Mouse (Mus musculus) liver, embryonic 16.5 days (tissue): ENCODE measurements around the gene Mcrip2. TPM values are rescaled to one million over a fixed set of nuclear protein-coding genes. Genes with fewer than 3 reads are reported as not detected.

Experiments
- ATAC-seq: fragments of 200-750 bp; cut with Nextera tagmentation; 2 replicates; pipeline ENCODE4 v1.8.0; 2017; ENCODE audit warnings: low read depth, mild to moderate bottlenecking, moderate number of reproducible peaks, moderate library complexity
- H3K27ac ChIP-seq: fragments of 300-500 bp; sonication (generic); 2 replicates; pipeline ENCODE4 v1.5.1; 2014; ENCODE audit warnings: mild to moderate bottlenecking, low read length
- H3K27me3 ChIP-seq: fragments of 300-500 bp; sonication (generic); 2 replicates; pipeline ENCODE4 v1.6.1; 2014; ENCODE audit warnings: low read depth, low read length, mixed read lengths; ENCODE audit not compliant: control insufficient read depth, insufficient read depth
- H3K36me3 ChIP-seq: fragments of 300-500 bp; sonication (generic); 2 replicates; pipeline ENCODE4 v1.6.1; 2014; ENCODE audit warnings: mild to moderate bottlenecking; ENCODE audit not compliant: control insufficient read depth, insufficient read depth
- H3K4me1 ChIP-seq: fragments of 300-500 bp; sonication (generic); 2 replicates; pipeline ENCODE4 v1.6.1; 2014; ENCODE audit warnings: low read depth, low read length, mixed read lengths; ENCODE audit not compliant: control insufficient read depth
- H3K4me2 ChIP-seq: fragments of 300-500 bp; sonication (generic); 2 replicates; pipeline ENCODE4 v1.6.1; 2014; ENCODE audit warnings: low read depth, low read length, mixed read lengths
- H3K4me3 ChIP-seq: fragments of 300-500 bp; sonication (generic); 2 replicates; pipeline ENCODE4 v1.5.1; 2014; ENCODE audit warnings: low read depth, mild to moderate bottlenecking, low read length
- H3K9ac ChIP-seq: fragments of 300-500 bp; sonication (generic); 2 replicates; pipeline ENCODE4 v1.6.1; 2014; ENCODE audit warnings: low read depth, low read length
- H3K9me3 ChIP-seq: fragments of 300-500 bp; sonication (generic); replicated peaks from 2 replicates; pipeline ENCODE4 v1.6.1; 2016; ENCODE audit warnings: low read length; ENCODE audit not compliant: control insufficient read depth
- WGBS: fragments of 180-500 bp; shearing (Covaris S2); extraction: QIAGEN DNeasy Blood & Tissue Kit; methylation state at CpG from one replicate; pipeline ENCODE4 v1.1.7; 2014; ENCODE audit not compliant: insufficient replicate concordance; 5-methylcytosine and 5-hydroxymethylcytosine counted together
- polyA plus RNA-seq: library from polyadenylated mRNA; unstranded; fragments of >200 nt; fragmentation: Nextera tagmentation; extraction: Ambion mirVana; gene quantifications from 2 replicates; pipeline ENCODE4 v1.2.1, GENCODE M21; 2015

Mcrip2 gene
- polyA plus RNA-seq, 1 experiment from 2014 or later, result 37.0 TPM

- WGBS, result 86% methylated on average over 3 of the region's 3 CpGs
- no peak for ATAC-seq
- peaks cover 26% of the 10 kb centered on the region for H3K4me1 ChIP-seq
- H3K9ac ChIP-seq, result no peak overlapping the region
- H3K4me3 ChIP-seq, result no peak overlapping the region
- peaks cover 5% of the 10 kb centered on the region for H3K36me3 ChIP-seq
- H3K27ac ChIP-seq, result no peak overlapping the region
- no peaks in the 10 kb centered on the region for H3K27me3 ChIP-seq
- H3K4me2 ChIP-seq, result no peak overlapping the region
- no peaks in the 10 kb centered on the region for H3K9me3 ChIP-seq
Observed at GRCm38 (mm10) chr17:25883824-25884223, 15.3 kb upstream of the Mcrip2 start.

- WGBS, result 92% methylated on average over 8 of the region's 8 CpGs
- H3K27ac ChIP-seq, result no peak overlapping the region
- H3K4me1 ChIP-seq, result peaks cover 26% of the 10 kb centered on the region
- no peak overlapping the region for H3K9ac ChIP-seq
- H3K4me2 ChIP-seq, result no peak overlapping the region
- H3K27me3 ChIP-seq, result no peaks in the 10 kb centered on the region
- no peak for ATAC-seq
- H3K9me3 ChIP-seq, result no peaks in the 10 kb centered on the region
- peaks cover 5% of the 10 kb centered on the region for H3K36me3 ChIP-seq
- H3K4me3 ChIP-seq, result no peak overlapping the region
Observed at GRCm38 (mm10) chr17:25883268-25883667, 14.7 kb upstream of the Mcrip2 start.

GRCm38 (mm10) chr17:25882306-25882705 is 13.7 kb upstream of the Mcrip2 start:
- no peaks in the 10 kb centered on the region for H3K9me3 ChIP-seq
- H3K4me3 ChIP-seq, result no peak overlapping the region
- WGBS, result 35% methylated on average over 5 of the region's 5 CpGs
- H3K27ac ChIP-seq, result no peak overlapping the region
- H3K9ac ChIP-seq, result no peak overlapping the region
- H3K27me3 ChIP-seq, result no peaks in the 10 kb centered on the region
- H3K36me3 ChIP-seq, result peaks cover 5% of the 10 kb centered on the region
- no peak overlapping the region for H3K4me2 ChIP-seq
- peaks cover 26% of the 10 kb centered on the region for H3K4me1 ChIP-seq
- 0 out of 2 replicates have a peak, but pooled peaks have one; percentile 13 for ATAC-seq

- no peak overlapping the region for H3K4me3 ChIP-seq
- WGBS, result 62% methylated on average over 4 of the region's 4 CpGs
- no peak overlapping the region for H3K4me2 ChIP-seq
- H3K9ac ChIP-seq, result no peak overlapping the region
- no peak for ATAC-seq
- H3K27me3 ChIP-seq, result no peaks in the 10 kb centered on the region
- peaks cover 5% of the 10 kb centered on the region for H3K36me3 ChIP-seq
- no peak overlapping the region for H3K27ac ChIP-seq
- H3K9me3 ChIP-seq, result no peaks in the 10 kb centered on the region
- peaks cover 25% of the 10 kb centered on the region for H3K4me1 ChIP-seq
Observed at GRCm38 (mm10) chr17:25881691-25882090, 13.1 kb upstream of the Mcrip2 start.

- Histone ChIP-seq H3K9me3 (no peaks in the 10 kb centered on the region), H3K27me3 (no peaks in the 10 kb centered on the region), H3K4me2 (no peak overlapping the region), H3K9ac (no peak overlapping the region), H3K4me3 (no peak overlapping the region), H3K4me1 (peaks cover 30% of the 10 kb centered on the region), H3K36me3 (peaks cover 5% of the 10 kb centered on the region), H3K27ac (no peak overlapping the region)
- no peak for ATAC-seq
- WGBS, result 36% methylated on average over 5 of the region's 5 CpGs
Observed at GRCm38 (mm10) chr17:25880913-25881641, 12.5 kb upstream of the Mcrip2 start.

- peak; percentile 19 for ATAC-seq
- Histone ChIP-seq H3K4me1 (peaks cover 34% of the 10 kb centered on the region), H3K27me3 (no peaks in the 10 kb centered on the region), H3K4me3 (no peak within 1 kb of the TSS), H3K36me3 (peaks cover 5% of the 10 kb centered on the region), H3K9me3 (no peaks in the 10 kb centered on the region), H3K9ac (no peak within 1 kb of the TSS), H3K27ac (no peak within 1 kb of the TSS), H3K4me2 (no peak within 1 kb of the TSS)
- 62% methylated on average over 5 of the region's 5 CpGs for WGBS
Observed at GRCm38 (mm10) chr17:25880196-25880910, 11.8 kb upstream of the Mcrip2 start, which contains the start of gene Wfikkn1. Wfikkn1 (minus strand) TSS chr17:25880858.

- H3K4me3 ChIP-seq, result no peak overlapping the region
- no peak overlapping the region for H3K9ac ChIP-seq
- no peak overlapping the region for H3K27ac ChIP-seq
- no peaks in the 10 kb centered on the region for H3K27me3 ChIP-seq
- no peaks in the 10 kb centered on the region for H3K9me3 ChIP-seq
- no peak for ATAC-seq
- 79% methylated on average over 8 of the region's 8 CpGs for WGBS
- H3K4me2 ChIP-seq, result no peak overlapping the region
- H3K4me1 ChIP-seq, result peaks cover 34% of the 10 kb centered on the region
- H3K36me3 ChIP-seq, result peaks cover 5% of the 10 kb centered on the region
Observed at GRCm38 (mm10) chr17:25879750-25880149, 11.2 kb upstream of the Mcrip2 start.

GRCm38 (mm10) chr17:25879261-25879660 is 10.7 kb upstream of the Mcrip2 start:
- H3K4me1 ChIP-seq, result peaks cover 36% of the 10 kb centered on the region
- WGBS, result 65% methylated on average over 4 of the region's 4 CpGs
- H3K27ac ChIP-seq, result no peak overlapping the region
- no peak for ATAC-seq
- no peak overlapping the region for H3K4me3 ChIP-seq
- peaks cover 5% of the 10 kb centered on the region; the same call in 1 of the 2 replicates for H3K36me3 ChIP-seq
- no peaks in the 10 kb centered on the region for H3K27me3 ChIP-seq
- no peaks in the 10 kb centered on the region for H3K9me3 ChIP-seq
- H3K9ac ChIP-seq, result no peak overlapping the region
- H3K4me2 ChIP-seq, result no peak overlapping the region

GRCm38 (mm10) chr17:25878611-25879180 is 10.1 kb upstream of the Mcrip2 start:
- WGBS, result 85% methylated on average over 19 of the region's 19 CpGs
- Histone ChIP-seq H3K4me3 (no peak overlapping the region), H3K9me3 (no peaks in the 10 kb centered on the region), H3K4me1 (peaks cover 42% of the 10 kb centered on the region), H3K36me3 (peaks cover 5% of the 10 kb centered on the region; the same call in 1 of the 2 replicates), H3K4me2 (no peak overlapping the region), H3K27ac (no peak overlapping the region), H3K27me3 (no peaks in the 10 kb centered on the region), H3K9ac (no peak overlapping the region)
- no peak for ATAC-seq
